Mouse (Mus musculus) midbrain, embryonic 14.5 days (tissue): ENCODE results near the gene Lgi2. TPM values are rescaled to one million over a fixed set of nuclear protein-coding genes. Genes with fewer than 3 reads are reported as not detected.
A peak's percentile ranks its signal among the peaks of the same experiment; 100 is the strongest.

Experiments
- ATAC-seq: fragments of 200-750 bp; cut with Nextera tagmentation; 2 replicates; pipeline ENCODE4 v1.8.0; 2017; ENCODE audit warnings: moderate number of reproducible peaks, moderate library complexity; ENCODE audit not compliant: low FRiP score, low TSS enrichment
- DNase-seq: peaks from one replicate; pipeline ENCODE4 v3.0.0-alpha.2; 2015
- H3K27ac ChIP-seq: fragments of 300-500 bp; sonication (generic); replicated peaks from 2 replicates; pipeline ENCODE4 v1.5.1; 2014; ENCODE audit warnings: mild to moderate bottlenecking, low read depth, low read length, moderate library complexity
- H3K27me3 ChIP-seq: fragments of 300-500 bp; sonication (generic); 2 replicates; pipeline ENCODE4 v1.6.1; 2014; ENCODE audit warnings: low read length, control low read depth, mixed read lengths; ENCODE audit not compliant: control insufficient read depth, insufficient read depth
- H3K36me3 ChIP-seq: fragments of 300-500 bp; sonication (generic); 2 replicates; pipeline ENCODE4 v1.6.1; 2014; ENCODE audit warnings: low read length, control low read depth; ENCODE audit not compliant: control insufficient read depth, insufficient read depth
- H3K4me1 ChIP-seq: fragments of 300-500 bp; sonication (generic); 2 replicates; pipeline ENCODE4 v1.6.1; 2014; ENCODE audit warnings: mild to moderate bottlenecking, antibody characterized with exemption, low read length, control low read depth; ENCODE audit not compliant: control insufficient read depth, insufficient read depth
- H3K4me2 ChIP-seq: fragments of 300-500 bp; sonication (generic); 2 replicates; pipeline ENCODE4 v1.6.1; 2014; ENCODE audit warnings: mild to moderate bottlenecking, low read length, moderate library complexity
- H3K4me3 ChIP-seq: fragments of 300-500 bp; sonication (generic); replicated peaks from 2 replicates; pipeline ENCODE4 v1.5.1; 2014; ENCODE audit warnings: low read depth, low read length
- H3K9ac ChIP-seq: fragments of 300-500 bp; sonication (generic); replicated peaks from 2 replicates; pipeline ENCODE4 v1.6.1; 2014; ENCODE audit warnings: mild to moderate bottlenecking, low read length, moderate library complexity
- H3K9me3 ChIP-seq: fragments of 300-500 bp; sonication (generic); 2 replicates; pipeline ENCODE4 v1.6.1; 2016; ENCODE audit warnings: low read length, control low read depth, mixed read lengths; ENCODE audit not compliant: control insufficient read depth
- WGBS: fragments of 180-500 bp; shearing (Covaris S2); extraction: QIAGEN DNeasy Blood & Tissue Kit; methylation state at CpG from one replicate; pipeline ENCODE4 v1.1.7; 2014; 5-methylcytosine and 5-hydroxymethylcytosine counted together
- polyA plus RNA-seq: library from polyadenylated mRNA; unstranded; fragments of >200 nt; fragmentation: Nextera tagmentation; extraction: Ambion mirVana; gene quantifications from 2 replicates; pipeline ENCODE4 v1.2.1, GENCODE M21; 2014

Gene Lgi2
- polyA plus RNA-seq, 1 experiment from 2014 or later, result 3.4 TPM

GRCm38 (mm10) chr5:52551318-52551632, 15.0 kb downstream of the Lgi2 start:
- Histone ChIP-seq H3K9ac (no peak overlapping the region), H3K27me3 (no peaks in the 10 kb centered on the region), H3K9me3 (no peaks in the 10 kb centered on the region), H3K36me3 (no peaks in the 10 kb centered on the region), H3K4me1 (peaks cover 6% of the 10 kb centered on the region; the same call in 1 of the 2 replicates), H3K27ac (peak overlapping the region; percentile 67), H3K4me2 (peak overlapping the region; percentile 23), H3K4me3 (no peak overlapping the region)
- DNase-seq, result no peak
- WGBS, result 55% methylated on average over 3 of the region's 3 CpGs
- ATAC-seq, result 0 out of 2 replicates have a peak, but pooled peaks have one; percentile 39

DNA sequence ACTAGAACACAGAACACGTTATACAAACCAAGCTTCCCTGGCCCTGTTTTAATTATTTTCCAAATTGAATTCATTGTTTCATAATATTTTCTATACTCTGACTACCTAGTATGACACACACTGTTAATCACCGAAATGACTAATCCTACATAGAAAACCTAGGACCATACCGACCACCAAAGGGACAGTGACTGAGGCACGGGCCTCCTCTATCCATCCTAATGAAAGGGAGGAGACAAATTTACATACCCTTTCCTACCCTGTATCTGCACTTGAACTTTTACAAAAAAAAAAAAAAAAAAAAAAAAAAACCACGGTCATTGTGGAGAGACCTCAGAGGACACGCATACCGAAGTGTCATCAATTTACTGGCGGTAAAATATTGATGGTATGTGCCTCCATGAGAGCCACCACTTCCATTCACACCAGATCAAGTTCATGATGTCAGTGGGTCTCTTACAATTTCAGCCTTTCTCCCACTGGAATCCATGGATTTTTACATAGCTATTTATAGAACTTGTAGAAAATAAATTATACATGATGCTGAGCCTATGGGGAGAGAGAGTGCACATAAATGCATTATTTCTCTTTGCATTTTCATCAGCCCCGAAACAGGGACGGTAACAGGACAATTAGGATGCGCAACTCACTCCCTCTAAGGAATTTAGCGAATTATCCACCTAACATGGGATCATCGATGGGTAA, 15.5 kb downstream of the Lgi2 start:
- peak overlapping the region; percentile 23; the same call in 1 of the 2 replicates for H3K4me2 ChIP-seq
- H3K4me1 ChIP-seq, result peaks cover 6% of the 10 kb centered on the region; the same call in 1 of the 2 replicates
- DNase-seq, result peak; percentile 61
- H3K27me3 ChIP-seq, result no peaks in the 10 kb centered on the region
- peak; percentile 25; the same call in 1 of the 2 replicates for ATAC-seq
- 58% methylated on average over 13 of the region's 13 CpGs for WGBS
- H3K36me3 ChIP-seq, result no peaks in the 10 kb centered on the region
- H3K9me3 ChIP-seq, result no peaks in the 10 kb centered on the region
- no peak overlapping the region for H3K4me3 ChIP-seq
- no peak overlapping the region for H3K9ac ChIP-seq
- H3K27ac ChIP-seq, result peak overlapping the region; percentile 67

DNA sequence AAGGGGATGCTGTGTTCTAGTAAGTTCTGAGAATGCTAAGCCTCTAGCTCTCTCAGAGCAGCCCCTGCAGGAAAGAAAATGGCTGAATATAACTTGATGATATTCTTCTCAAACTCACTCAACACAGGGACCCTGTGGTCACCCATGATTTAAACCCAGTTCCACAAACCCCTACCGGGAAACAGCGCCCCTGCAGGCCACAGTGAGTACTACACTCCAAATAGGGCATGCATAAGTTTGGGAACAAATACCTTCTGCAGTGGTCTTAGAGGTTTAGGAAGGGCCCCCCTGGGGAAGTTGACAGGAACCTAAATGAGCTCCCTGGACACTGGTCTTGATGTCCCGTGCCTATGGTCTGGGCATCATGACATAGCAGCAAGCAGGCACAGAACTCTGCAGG, 19.3 kb downstream of the Lgi2 start:
- no peaks in the 10 kb centered on the region for H3K36me3 ChIP-seq
- H3K4me2 ChIP-seq, result no peak overlapping the region
- DNase-seq (no peak), ATAC-seq (no peak)
- no peaks in the 10 kb centered on the region for H3K9me3 ChIP-seq
- no peak overlapping the region for H3K27ac ChIP-seq
- no peaks in the 10 kb centered on the region for H3K27me3 ChIP-seq
- H3K9ac ChIP-seq, result no peak overlapping the region
- H3K4me1 ChIP-seq, result peaks cover 6% of the 10 kb centered on the region; the same call in 1 of the 2 replicates
- WGBS, result 51% methylated on average over 3 of the region's 3 CpGs
- no peak overlapping the region for H3K4me3 ChIP-seq

DNA sequence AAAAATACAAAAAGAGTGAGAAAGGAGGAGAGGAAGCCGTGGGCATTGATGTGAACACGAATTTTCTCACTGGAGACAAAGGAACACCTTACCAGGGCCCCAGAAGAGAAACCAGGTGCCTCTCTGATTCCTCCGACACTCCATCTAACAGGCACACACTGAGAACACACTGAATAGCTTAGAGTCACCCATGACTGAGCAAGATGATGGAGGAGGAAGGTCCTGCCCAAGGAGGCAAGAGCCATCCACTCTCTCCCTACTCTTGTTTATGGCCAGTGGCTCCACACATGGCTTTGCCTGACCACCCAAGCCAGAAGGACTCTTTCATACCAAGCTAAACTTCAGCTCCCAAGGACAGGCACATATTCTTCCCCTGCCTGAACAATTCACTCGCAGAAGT, 22.5 kb downstream of the Lgi2 start:
- no peak for ATAC-seq
- Histone ChIP-seq H3K4me2 (no peak overlapping the region), H3K9ac (no peak overlapping the region), H3K36me3 (no peaks in the 10 kb centered on the region), H3K4me1 (no peaks in the 10 kb centered on the region), H3K9me3 (no peaks in the 10 kb centered on the region), H3K27ac (no peak overlapping the region), H3K27me3 (no peaks in the 10 kb centered on the region), H3K4me3 (no peak overlapping the region)
- WGBS, result 83% methylated on average over 4 of the region's 4 CpGs
- no peak for DNase-seq

DNA sequence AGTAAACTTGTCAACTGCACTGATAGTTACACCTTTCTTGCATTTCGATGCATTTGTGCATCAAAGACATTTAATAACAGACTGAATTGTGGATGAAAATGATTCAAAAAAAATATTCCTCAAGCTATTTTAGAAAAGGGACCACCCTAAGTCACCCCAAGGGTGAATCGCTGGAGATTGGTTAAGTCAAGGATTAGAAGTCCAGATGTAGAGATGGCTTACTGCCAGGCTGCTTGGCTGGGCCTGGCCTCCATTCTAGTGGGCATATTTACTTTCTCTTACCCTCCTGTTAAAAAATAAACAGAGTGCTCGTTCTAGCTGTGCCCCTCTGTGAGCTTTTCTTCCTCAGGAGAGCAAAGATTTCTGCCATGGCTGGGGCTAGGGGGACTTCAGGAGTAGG, 26.1 kb downstream of the Lgi2 start:
- H3K9ac ChIP-seq, result no peak overlapping the region
- no peak overlapping the region for H3K4me2 ChIP-seq
- no peak for DNase-seq
- no peak overlapping the region for H3K4me3 ChIP-seq
- H3K4me1 ChIP-seq, result 0 out of 2 replicates have a peak, but pooled peaks cover 3% of the 10 kb centered on the region
- H3K27me3 ChIP-seq, result no peaks in the 10 kb centered on the region
- ATAC-seq, result no peak
- 83% methylated on average over 3 of the region's 3 CpGs for WGBS
- H3K27ac ChIP-seq, result no peak overlapping the region
- no peaks in the 10 kb centered on the region for H3K36me3 ChIP-seq
- H3K9me3 ChIP-seq, result no peaks in the 10 kb centered on the region

GRCm38 (mm10) chr5:52539483-52539882, 26.8 kb downstream of the Lgi2 start:
- Histone ChIP-seq H3K27me3 (no peaks in the 10 kb centered on the region), H3K36me3 (no peaks in the 10 kb centered on the region), H3K9ac (no peak overlapping the region), H3K4me2 (no peak overlapping the region), H3K27ac (no peak overlapping the region), H3K4me1 (0 out of 2 replicates have a peak, but pooled peaks cover 3% of the 10 kb centered on the region), H3K4me3 (no peak overlapping the region), H3K9me3 (no peaks in the 10 kb centered on the region)
- ATAC-seq (no peak), DNase-seq (no peak)

- ATAC-seq (no peak), DNase-seq (no peak)
- H3K36me3 ChIP-seq, result no peaks in the 10 kb centered on the region
- no peaks in the 10 kb centered on the region for H3K9me3 ChIP-seq
- no peak overlapping the region for H3K4me3 ChIP-seq
- H3K9ac ChIP-seq, result no peak overlapping the region
- H3K4me1 ChIP-seq, result 0 out of 2 replicates have a peak, but pooled peaks cover 3% of the 10 kb centered on the region
- H3K27ac ChIP-seq, result no peak overlapping the region
- no peak overlapping the region for H3K4me2 ChIP-seq
- WGBS, result 74% methylated on average over 7 of the region's 7 CpGs
- no peaks in the 10 kb centered on the region for H3K27me3 ChIP-seq
These were observed 29.2 kb downstream of the Lgi2 start for GRCm38 (mm10) chr5:52537024-52537423.

DNA sequence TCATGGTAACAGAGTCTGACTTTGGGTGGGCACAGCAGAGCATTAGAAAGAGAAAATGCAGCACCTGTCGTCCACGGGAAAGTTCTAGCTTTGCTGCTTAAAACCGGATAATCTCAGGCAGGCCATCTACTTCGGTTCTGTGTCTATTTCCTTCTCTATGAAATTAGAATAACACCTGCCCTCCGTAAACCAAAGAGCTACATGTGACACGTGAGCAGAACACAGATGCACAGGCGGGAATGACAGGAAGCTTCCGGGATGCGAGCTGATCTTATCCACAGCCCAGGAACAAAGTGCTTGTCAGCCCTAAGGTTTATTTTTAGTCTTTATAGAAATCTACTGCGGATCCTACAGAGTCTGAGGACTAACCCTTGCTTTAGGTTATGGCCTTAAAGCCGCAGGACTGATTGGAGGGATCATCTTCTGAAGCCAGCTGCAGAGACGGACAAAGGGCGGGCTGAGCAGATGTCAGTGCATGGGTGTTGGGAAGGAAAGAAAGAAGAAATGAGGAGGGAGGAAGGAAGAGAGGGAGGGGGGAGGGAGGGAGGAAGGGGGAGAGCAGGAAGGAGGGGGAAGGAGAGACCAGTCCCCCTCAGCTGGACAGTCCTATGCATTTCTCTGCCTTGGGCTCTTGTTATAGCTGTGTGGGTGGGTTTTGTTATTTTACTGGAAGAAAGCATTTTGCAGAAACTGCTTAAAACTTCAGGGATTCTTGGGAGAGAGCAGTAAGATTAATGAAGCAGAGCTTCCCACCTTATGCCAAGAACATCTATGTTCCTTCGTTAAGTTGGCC, 31.3 kb downstream of the Lgi2 start:
- Histone ChIP-seq H3K9ac (no peak overlapping the region), H3K9me3 (no peaks in the 10 kb centered on the region), H3K36me3 (no peaks in the 10 kb centered on the region), H3K4me1 (0 out of 2 replicates have a peak, but pooled peaks cover 3% of the 10 kb centered on the region), H3K4me2 (no peak overlapping the region), H3K27ac (no peak overlapping the region), H3K4me3 (no peak overlapping the region), H3K27me3 (no peaks in the 10 kb centered on the region)
- DNase-seq (peak; percentile 20), ATAC-seq (no peak)
- WGBS, result 70% methylated on average over 14 of the region's 14 CpGs
